Mouse (Mus musculus) 3134 (cell line): ENCODE results near the gene Tnni1.
A peak's percentile ranks its signal among the peaks of the same experiment; 100 is the strongest.

Source experiments
- DNase-seq: peaks from one replicate; pipeline ENCODE4 v3.0.0-alpha.2; 2011; ENCODE audit warnings: low spot score; ENCODE audit not compliant: insufficient read length; ENCODE audit errors: extremely low read depth

Gene Tnni1

GRCm38 (mm10) chr1:135766592-135767306 lies 12.5 kb upstream of the Tnni1 start:
- no peak for DNase-seq

GRCm38 (mm10) chr1:135767324-135767890 lies 11.8 kb upstream of the Tnni1 start:
- DNase-seq, result no peak

GRCm38 (mm10) chr1:135768400-135768799 lies 10.8 kb upstream of the Tnni1 start:
- no peak for DNase-seq

- peak; percentile 49 for DNase-seq
Measured at GRCm38 (mm10) chr1:135770237-135770636, 9.0 kb upstream of the Tnni1 start.

- DNase-seq, result peak; percentile 90
Measured at GRCm38 (mm10) chr1:135770896-135771572, 8.2 kb upstream of the Tnni1 start.

- DNase-seq, result peak; percentile 73
Measured at GRCm38 (mm10) chr1:135771573-135771970, 7.7 kb upstream of the Tnni1 start.

GRCm38 (mm10) chr1:135776596-135776995 lies 2.6 kb upstream of the Tnni1 start:
- no peak for DNase-seq

- no peak for DNase-seq
Measured at GRCm38 (mm10) chr1:135777046-135777445, 2.2 kb upstream of the Tnni1 start.

GRCm38 (mm10) chr1:135780649-135781048 lies 1.4 kb downstream of the Tnni1 start:
- no peak for DNase-seq

- peak; percentile 53 for DNase-seq
Measured at GRCm38 (mm10) chr1:135781220-135781619, 2.0 kb downstream of the Tnni1 start.

- DNase-seq, result no peak
Measured at GRCm38 (mm10) chr1:135782816-135783215, 3.6 kb downstream of the Tnni1 start.

- no peak for DNase-seq
Measured at GRCm38 (mm10) chr1:135787799-135788198, 8.6 kb downstream of the Tnni1 start.

- DNase-seq, result peak; percentile 47
Measured at GRCm38 (mm10) chr1:135788708-135789107, 9.5 kb downstream of the Tnni1 start.

- DNase-seq, result no peak
Measured at GRCm38 (mm10) chr1:135789815-135790214, 10.6 kb downstream of the Tnni1 start.

GRCm38 (mm10) chr1:135792143-135792939 lies 13.1 kb downstream of the Tnni1 start:
- DNase-seq, result peak; percentile 42

- DNase-seq, result no peak
Measured at GRCm38 (mm10) chr1:135793370-135794215, 14.4 kb downstream of the Tnni1 start.

- DNase-seq, result no peak
Measured at GRCm38 (mm10) chr1:135794216-135795134, 15.2 kb downstream of the Tnni1 start.

GRCm38 (mm10) chr1:135798492-135798891 lies 19.3 kb downstream of the Tnni1 start:
- DNase-seq, result no peak

- no peak for DNase-seq
Measured at GRCm38 (mm10) chr1:135799109-135799627, 19.9 kb downstream of the Tnni1 start.
